9 mouse cellular contexts compared by ENCODE assay signal in genomic region chr10:74642125-74642524, GRCm38 (mm10).
DNase-seq lines count a peak whose midpoint lies in the region; ATAC-seq and TF ChIP-seq lines count a peak whose summit lies in the region.
"Had no signal": no experiment of that assay in that cellular context is flagged by ENCODE, and none has a peak within 500 bp of the region (broad histone marks: within the 10 kb centered on the region; RNA-seq: fewer than 3 reads in every experiment).

No protein-coding gene starts in this region.

- no peak overlapping the region for H3K4me2 ChIP-seq in liver, postnatal 0 days (ENCODE audit: low read depth, low read length)
- H3K4me2 ChIP-seq: stomach, embryonic 15.5 days had no signal

- no peak for DNase-seq in left cerebral cortex, adult 2 months (ENCODE audit: extremely low spot score in 1 of 2, low spot score in 2 of 2)
- DNase-seq in left cerebral cortex, adult 8-10 months (ENCODE audit: low spot score in 2 of 2) = no peak
- peak; percentile 5 for DNase-seq in WW6 (ENCODE audit: low read depth, low spot score)
- peak; percentile 29 for DNase-seq in liver, postnatal 0 days
- DNase-seq in midbrain, embryonic 10.5 days (ENCODE audit: low spot score) = no peak
- DNase-seq in right cerebral cortex, adult 18-20 months = no peak
- DNase-seq: heart, adult 11 months had no signal

- H3K9me3 ChIP-seq in ES-Bruce4 (replicated peaks; ENCODE audit: control insufficient read depth, insufficient read depth, low read length, poor library complexity, severe bottlenecking) = no peaks in the 10 kb centered on the region
- H3K9me3 ChIP-seq in liver, postnatal 0 days (ENCODE audit: low read length) = no peaks in the 10 kb centered on the region
- H3K9me3 ChIP-seq in midbrain, embryonic 10.5 days (replicated peaks) = no peaks in the 10 kb centered on the region
- H3K9me3 ChIP-seq: stomach, embryonic 15.5 days had no signal

- intact Hi-C loops in left cerebral cortex, adult 2 months (cut with DNase I) = no loop called here

- H3K27ac ChIP-seq in left cerebral cortex, adult 2 months = no peak overlapping the region
- H3K27ac ChIP-seq in ES-Bruce4 (ENCODE audit: insufficient read depth, low read length) = no peak overlapping the region
- no peak overlapping the region for H3K27ac ChIP-seq in liver, postnatal 0 days (ENCODE audit: low read depth)
- no peak overlapping the region for H3K27ac ChIP-seq in midbrain, embryonic 10.5 days (replicated peaks)
- H3K27ac ChIP-seq: stomach, embryonic 15.5 days had no signal

- 47% methylated on average over 6 of the region's 6 CpGs for WGBS in liver, postnatal 0 days (ENCODE audit: insufficient replicate concordance)
- 60% methylated on average over 6 of the region's 6 CpGs for WGBS in midbrain, embryonic 10.5 days

- no peak for TF ChIP-seq POLR2A in ES-Bruce4 (IDR thresholded peaks at IDR 0.05; ENCODE audit: insufficient read depth, low read length)

- TF ChIP-seq CTCF in left cerebral cortex, adult 2 months (IDR thresholded peaks at IDR 0.05) = peak; percentile 42
- peak; percentile 80 for TF ChIP-seq CTCF in ES-Bruce4 (IDR thresholded peaks at IDR 0.05; ENCODE audit: low read depth, low read length)
- peak; percentile 57 for TF ChIP-seq CTCF in liver, postnatal 0 days (IDR thresholded peaks at IDR 0.05; ENCODE audit: low read depth)

- no peak for TF ChIP-seq EP300 in ES-Bruce4 (IDR thresholded peaks at IDR 0.05; ENCODE audit: insufficient read depth, low read depth, low read length)
- TF ChIP-seq EP300 in liver, postnatal 0 days (IDR thresholded peaks at IDR 0.05; ENCODE audit: low read depth) = no peak

- H3K4me3 ChIP-seq in left cerebral cortex, adult 2 months = no peak overlapping the region
- no peak overlapping the region for H3K4me3 ChIP-seq in ES-Bruce4 (ENCODE audit: low read depth, low read length)
- no peak overlapping the region for H3K4me3 ChIP-seq in liver, postnatal 0 days (ENCODE audit: low read depth, low read length)
- H3K4me3 ChIP-seq in midbrain, embryonic 10.5 days = no peak overlapping the region
- H3K4me3 ChIP-seq: stomach, embryonic 15.5 days had no signal

- no peaks in the 10 kb centered on the region for H3K27me3 ChIP-seq in ES-Bruce4 (ENCODE audit: control insufficient read depth, insufficient read depth, low read length, poor library complexity, severe bottlenecking)
- H3K27me3 ChIP-seq in liver, postnatal 0 days (ENCODE audit: insufficient read depth, low read length) = no peaks in the 10 kb centered on the region
- H3K27me3 ChIP-seq in midbrain, embryonic 10.5 days (ENCODE audit: low read depth, poor library complexity, severe bottlenecking) = no peaks in the 10 kb centered on the region
- H3K27me3 ChIP-seq: stomach, embryonic 15.5 days had no signal

- no peak overlapping the region for H3K9ac ChIP-seq in ES-Bruce4 (ENCODE audit: low read depth, poor library complexity, severe bottlenecking)
- H3K9ac ChIP-seq in liver, postnatal 0 days (replicated peaks) = no peak overlapping the region
- H3K9ac ChIP-seq: stomach, embryonic 15.5 days had no signal

- ATAC-seq in liver, postnatal 0 days = no peak

- no peaks in the 10 kb centered on the region for H3K4me1 ChIP-seq in ES-Bruce4 (ENCODE audit: control insufficient read depth, insufficient read depth, low read length)
- no peaks in the 10 kb centered on the region for H3K4me1 ChIP-seq in liver, postnatal 0 days (ENCODE audit: insufficient read depth)
- H3K4me1 ChIP-seq in midbrain, embryonic 10.5 days = peaks cover 3% of the 10 kb centered on the region; the same call in 1 of the 2 replicates
- H3K4me1 ChIP-seq: stomach, embryonic 15.5 days had no signal

- H3K36me3 ChIP-seq in ES-Bruce4 (ENCODE audit: control insufficient read depth, insufficient read depth, low read length, poor library complexity, severe bottlenecking) = no peaks in the 10 kb centered on the region
- H3K36me3 ChIP-seq in liver, postnatal 0 days (replicated peaks; ENCODE audit: insufficient read depth, low read length) = no peaks in the 10 kb centered on the region
- H3K36me3 ChIP-seq in midbrain, embryonic 10.5 days = no peaks in the 10 kb centered on the region
- H3K36me3 ChIP-seq: stomach, embryonic 15.5 days had no signal

Comparison
In these comparisons a context has a peak if more than half of its experiments do, and no peak if none do; other contexts are left out.
1. DNase-seq: peak in WW6 (single experiment) and liver, postnatal 0 days (single experiment); none in left cerebral cortex, adult 2 months (0 of 2), left cerebral cortex, adult 8-10 months (0 of 2), midbrain, embryonic 10.5 days (single experiment) and right cerebral cortex, adult 18-20 months (single experiment).
2. Peak in every context shown above with its lines, with median percentiles within 50 percentile points of each other: CTCF ChIP-seq.